ENCODE assay signal across 27 mouse cellular contexts in the genomic region with DNA sequence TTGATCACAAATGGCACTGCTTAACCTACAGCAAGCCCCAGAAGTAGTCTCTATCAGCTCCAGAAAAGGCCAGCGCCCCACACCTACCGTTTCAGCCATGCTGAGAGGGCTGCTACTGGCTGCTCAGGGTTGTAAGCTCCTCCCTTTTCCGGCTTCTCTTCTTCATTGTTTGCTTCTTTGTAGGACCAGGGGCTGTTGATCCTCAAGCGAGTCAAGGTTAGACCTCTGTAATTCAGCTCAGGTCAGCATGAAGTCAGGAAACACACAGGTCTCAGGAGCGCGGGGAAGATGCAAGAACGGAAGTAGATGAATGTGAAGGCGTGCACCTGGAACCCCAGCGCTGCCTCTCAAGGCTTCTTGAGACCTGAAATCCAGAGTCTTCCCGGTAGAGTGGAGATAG. TPM values are rescaled to one million over a fixed set of nuclear protein-coding genes. Genes with fewer than 3 reads are reported as not detected.
DNase-seq lines count a peak whose midpoint lies in the region; ATAC-seq and TF ChIP-seq lines count a peak whose summit lies in the region.
"Had no signal": no experiment of that assay in that cellular context is flagged by ENCODE, and none has a peak within 500 bp of the region (broad histone marks: within the 10 kb centered on the region; RNA-seq: fewer than 3 reads in every experiment).

No protein-coding gene starts in this region.

- H3K9ac ChIP-seq in hindbrain, postnatal 0 days (replicated peaks; ENCODE audit: low read length) = no peak overlapping the region
- no peak overlapping the region for H3K9ac ChIP-seq in hindbrain, embryonic 16.5 days (ENCODE audit: low read depth, low read length)
- H3K9ac ChIP-seq: embryonic facial prominence, embryonic 13.5 days; forebrain, embryonic 15.5 days; heart, embryonic 15.5 days; liver, embryonic 13.5 days; midbrain, embryonic 13.5 days had no signal

- peaks cover 21% of the 10 kb centered on the region; the same call in 1 of the 2 replicates for H3K4me1 ChIP-seq in hindbrain, postnatal 0 days (ENCODE audit: insufficient read depth, low read length)
- H3K4me1 ChIP-seq in hindbrain, embryonic 16.5 days (ENCODE audit: control insufficient read depth, insufficient read depth, low read depth, low read length) = peaks cover 32% of the 10 kb centered on the region
- H3K4me1 ChIP-seq in testis, adult 2 months (ENCODE audit: control insufficient read depth, insufficient read depth, low read length) = peaks cover 3% of the 10 kb centered on the region; the same call in 1 of the 2 replicates
- H3K4me1 ChIP-seq in brown adipose tissue, adult 24 weeks (ENCODE audit: control insufficient read depth, insufficient read depth, insufficient read length, low read length) = peaks cover 45% of the 10 kb centered on the region

- no peak overlapping the region for H3K4me2 ChIP-seq in hindbrain, postnatal 0 days (ENCODE audit: low read depth, low read length)
- no peak overlapping the region for H3K4me2 ChIP-seq in hindbrain, embryonic 16.5 days (ENCODE audit: low read length)
- H3K4me2 ChIP-seq: forebrain, embryonic 15.5 days; heart, embryonic 15.5 days; liver, embryonic 13.5 days had no signal

- no peak overlapping the region for H3K4me3 ChIP-seq in hindbrain, postnatal 0 days (ENCODE audit: low read length)
- no peak overlapping the region for H3K4me3 ChIP-seq in hindbrain, embryonic 16.5 days (ENCODE audit: low read length)
- no peak overlapping the region for H3K4me3 ChIP-seq in testis, adult 2 months (ENCODE audit: control insufficient read depth, low read depth, low read length)
- no peak overlapping the region for H3K4me3 ChIP-seq in brown adipose tissue, adult 24 weeks (ENCODE audit: insufficient read depth, low read depth, low read length)
- H3K4me3 ChIP-seq: embryonic facial prominence, embryonic 13.5 days; forebrain, embryonic 15.5 days; heart, embryonic 15.5 days; liver, embryonic 13.5 days; megakaryocyte, embryonic 14.5 days; midbrain, embryonic 13.5 days had no signal

- no peak for ATAC-seq in hindbrain, postnatal 0 days
- no peak for ATAC-seq in hindbrain, embryonic 16.5 days
- ATAC-seq: forebrain, embryonic 15.5 days; midbrain, embryonic 13.5 days had no signal

- DNase-seq in hindbrain, postnatal 0 days (ENCODE audit: low spot score) = no peak
- DNase-seq in testis, postnatal 10 days (ENCODE audit: low spot score) = no peak
- no peak for DNase-seq in spleen, postnatal 10 days (ENCODE audit: low spot score in 2 of 2)
- no peak for DNase-seq in left cerebral cortex, adult 18-20 months (ENCODE audit: low spot score in 2 of 2)
- DNase-seq: adrenal gland, adult 2 months; B cell, adult 2 months; cerebellum, adult 2 months; cerebellum, postnatal 25 days; embryo, embryonic 11 days; gastrocnemius, postnatal 36 days; kidney, adult 18-20 months; kidney, postnatal 14 days; layer of hippocampus, postnatal 36 days; liver, embryonic 13.5 days; lung, adult 2 months; thymus, postnatal 25 days had no signal

- TF ChIP-seq POLR2A in testis, adult 2 months (IDR thresholded peaks at IDR 0.05; ENCODE audit: control insufficient read depth, low read depth, low read length) = no peak

- H3K36me3 ChIP-seq in hindbrain, postnatal 0 days (ENCODE audit: insufficient read depth, low read length) = no peaks in the 10 kb centered on the region
- no peaks in the 10 kb centered on the region for H3K36me3 ChIP-seq in hindbrain, embryonic 16.5 days (ENCODE audit: control insufficient read depth, insufficient read depth, low read length)
- no peaks in the 10 kb centered on the region for H3K36me3 ChIP-seq in testis, adult 2 months (ENCODE audit: control insufficient read depth, insufficient read depth, low read length)
- H3K36me3 ChIP-seq: embryonic facial prominence, embryonic 13.5 days; forebrain, embryonic 15.5 days; heart, embryonic 15.5 days; liver, embryonic 13.5 days had no signal

- 88% methylated on average over 10 of the region's 10 CpGs for WGBS in hindbrain, postnatal 0 days
- 90% methylated on average over 10 of the region's 10 CpGs for WGBS in hindbrain, embryonic 16.5 days

- 0 out of 2 replicates have a peak overlapping the region, but pooled peaks have one; percentile 97 for H3K27ac ChIP-seq in hindbrain, postnatal 0 days
- H3K27ac ChIP-seq in hindbrain, embryonic 16.5 days (ENCODE audit: low read depth, low read length) = no peak overlapping the region
- H3K27ac ChIP-seq in testis, adult 2 months (ENCODE audit: control insufficient read depth, insufficient read depth, low read depth, low read length) = 0 out of 2 replicates have a peak overlapping the region, but pooled peaks have one; percentile 3
- peak overlapping the region; percentile 99 for H3K27ac ChIP-seq in brown adipose tissue, adult 24 weeks (replicated peaks; ENCODE audit: low read depth, low read length)
- H3K27ac ChIP-seq: liver, embryonic 13.5 days had no signal

- no peak for TF ChIP-seq CTCF in hindbrain, postnatal 0 days (IDR thresholded peaks at IDR 0.05; ENCODE audit: low read depth)
- TF ChIP-seq CTCF in testis, adult 2 months (IDR thresholded peaks at IDR 0.05; ENCODE audit: control insufficient read depth, insufficient read depth, insufficient replicate concordance, low read depth, low read length) = no peak

- no peaks in the 10 kb centered on the region for H3K9me3 ChIP-seq in hindbrain, postnatal 0 days (ENCODE audit: low read length)
- H3K9me3 ChIP-seq in hindbrain, embryonic 16.5 days (ENCODE audit: control insufficient read depth, low read length) = no peaks in the 10 kb centered on the region
- H3K9me3 ChIP-seq: embryonic facial prominence, embryonic 13.5 days; forebrain, embryonic 15.5 days; heart, embryonic 15.5 days; liver, embryonic 13.5 days; megakaryocyte, embryonic 14.5 days; midbrain, embryonic 13.5 days had no signal

- H3K27me3 ChIP-seq in hindbrain, postnatal 0 days (ENCODE audit: insufficient read depth, low read length) = no peaks in the 10 kb centered on the region
- H3K27me3 ChIP-seq in hindbrain, embryonic 16.5 days (replicated peaks; ENCODE audit: control insufficient read depth, insufficient read depth, low read length) = no peaks in the 10 kb centered on the region
- no peaks in the 10 kb centered on the region for H3K27me3 ChIP-seq in testis, adult 2 months (ENCODE audit: control insufficient read depth, insufficient read depth, low read length)
- H3K27me3 ChIP-seq: embryonic facial prominence, embryonic 13.5 days; forebrain, embryonic 15.5 days; heart, embryonic 15.5 days; midbrain, embryonic 13.5 days had no signal

RNA-seq across cellular contexts. Expression of a gene that starts 22.9 kb away (rescaled TPM):
- 151 and 189 TPM in 2 replicates for total RNA-seq in hindbrain, postnatal 0 days (2014; rRNA removed)
- 51.3 and 63.8 TPM in 2 replicates for polyA plus RNA-seq in hindbrain, postnatal 0 days (2015; fragmentation: Nextera tagmentation; extraction: Ambion mirVana)
- polyA plus RNA-seq in hindbrain, embryonic 16.5 days (2015; fragmentation: Nextera tagmentation; extraction: Ambion mirVana) = 70.8 and 86.8 TPM in 2 replicates
- polyA plus RNA-seq in testis, adult 2 months (2012; rRNA removed) = 24.1 and 30.0 TPM in 2 replicates
- polyA plus RNA-seq in brown adipose tissue, adult 24 weeks (2012; ENCODE audit: insufficient read depth, insufficient read length, missing spikeins) = 13.0 and 14.6 TPM in 2 replicates
- 100 to 1,000 TPM; 128 to 146 TPM for total RNA-seq in left cerebral cortex, adult 18-20 months (2021)
- total RNA-seq: CH12.LX had no signal

RNA-seq across cellular contexts. Expression of a gene that starts 24.2 kb away (rescaled TPM):
- 0.61 and 1.4 TPM in 2 replicates for total RNA-seq in hindbrain, postnatal 0 days (2014; rRNA removed)
- 1.6 TPM in 2 replicates for polyA plus RNA-seq in hindbrain, postnatal 0 days (2015; fragmentation: Nextera tagmentation; extraction: Ambion mirVana)
- 1.1 and 1.4 TPM in 2 replicates for polyA plus RNA-seq in hindbrain, embryonic 16.5 days (2015; fragmentation: Nextera tagmentation; extraction: Ambion mirVana)
- 1.6 and 2.2 TPM in 2 replicates for polyA plus RNA-seq in testis, adult 2 months (2012; rRNA removed)
- not detected in 2 replicates for polyA plus RNA-seq in brown adipose tissue, adult 24 weeks (2012; ENCODE audit: insufficient read depth, insufficient read length, missing spikeins)
- total RNA-seq in left cerebral cortex, adult 18-20 months (2021) = 1 to 10 TPM in 1 of 2 experiments, under 1 TPM in 1; 0.82 to 1.2 TPM
- total RNA-seq: adrenal gland, adult 2 months; CH12.LX; gastrocnemius, postnatal 36 days; hematopoietic stem cell, adult 5-6 weeks had no signal
- polyA plus RNA-seq: liver, embryonic 13.5 days had no signal

RNA-seq across cellular contexts. Expression of a gene that starts 37.0 kb away (rescaled TPM):
- total RNA-seq in hindbrain, postnatal 0 days (2014; rRNA removed) = 157 and 171 TPM in 2 replicates
- polyA plus RNA-seq in hindbrain, postnatal 0 days (2015; fragmentation: Nextera tagmentation; extraction: Ambion mirVana) = 16.2 and 17.8 TPM in 2 replicates
- polyA plus RNA-seq in hindbrain, embryonic 16.5 days (2015; fragmentation: Nextera tagmentation; extraction: Ambion mirVana) = 8.9 and 9.2 TPM in 2 replicates
- 935 and 983 TPM in 2 replicates for polyA plus RNA-seq in testis, adult 2 months (2012; rRNA removed)
- 33.8 and 37.9 TPM in 2 replicates for polyA plus RNA-seq in brown adipose tissue, adult 24 weeks (2012; ENCODE audit: insufficient read depth, insufficient read length, missing spikeins)
- total RNA-seq in left cerebral cortex, adult 18-20 months (2021) = 10 to 100 TPM; 90.6 to 96.5 TPM

RNA-seq across cellular contexts. Expression of a gene that starts 49.7 kb away (rescaled TPM):
- not detected in 2 replicates for total RNA-seq in hindbrain, postnatal 0 days (2014; rRNA removed)
- 4.4 and 4.7 TPM in 2 replicates for polyA plus RNA-seq in hindbrain, postnatal 0 days (2015; fragmentation: Nextera tagmentation; extraction: Ambion mirVana)
- 5.1 and 5.3 TPM in 2 replicates for polyA plus RNA-seq in hindbrain, embryonic 16.5 days (2015; fragmentation: Nextera tagmentation; extraction: Ambion mirVana)
- 0.34 and 0.63 TPM in 2 replicates for polyA plus RNA-seq in testis, adult 2 months (2012; rRNA removed)
- 1.5 and 1.9 TPM in 2 replicates for polyA plus RNA-seq in brown adipose tissue, adult 24 weeks (2012; ENCODE audit: insufficient read depth, insufficient read length, missing spikeins)
- total RNA-seq in left cerebral cortex, adult 18-20 months (2021) = 1 to 10 TPM in 1 of 2 experiments, under 1 TPM in 1; 0.84 to 1.3 TPM
- total RNA-seq: gastrocnemius, postnatal 36 days; layer of hippocampus, adult 18-20 months; layer of hippocampus, postnatal 36 days had no signal

Comparison
In these comparisons a context has a peak if more than half of its experiments do, and no peak if none do; other contexts are left out.
1. RNA of a gene that starts 37.0 kb away (polyA plus RNA-seq): 935 to 983 TPM in testis, adult 2 months; 33.8 to 37.9 TPM in brown adipose tissue, adult 24 weeks, 16.2 to 17.8 TPM in hindbrain, postnatal 0 days and 8.9 to 9.2 TPM in hindbrain, embryonic 16.5 days; every median in the first group is over 10 times any median in the second.